Mouse (Mus musculus) hindbrain, embryonic 16.5 days (tissue): ENCODE measurements around the gene Neurod1. TPM values are rescaled to one million over a fixed set of nuclear protein-coding genes. Genes with fewer than 3 reads are reported as not detected.

Source experiments
- ATAC-seq: fragments of 200-750 bp; cut with Nextera tagmentation; 2 replicates; pipeline ENCODE4 v1.8.0; 2017; ENCODE audit warnings: moderate TSS enrichment, moderate library complexity
- H3K27ac ChIP-seq: fragments of 300-500 bp; sonication (generic); 2 replicates; pipeline ENCODE4 v1.5.1; 2014; ENCODE audit warnings: low read depth, mild to moderate bottlenecking, control low read depth, low read length, moderate library complexity
- H3K27me3 ChIP-seq: fragments of 300-500 bp; sonication (generic); replicated peaks from 2 replicates; pipeline ENCODE4 v1.6.1; 2014; ENCODE audit warnings: low read length; ENCODE audit not compliant: control insufficient read depth, insufficient read depth
- H3K36me3 ChIP-seq: fragments of 300-500 bp; sonication (generic); 2 replicates; pipeline ENCODE4 v1.6.1; 2014; ENCODE audit warnings: mild to moderate bottlenecking, low read length, moderate library complexity, mixed read lengths; ENCODE audit not compliant: control insufficient read depth, insufficient read depth
- H3K4me1 ChIP-seq: fragments of 300-500 bp; sonication (generic); 2 replicates; pipeline ENCODE4 v1.6.1; 2014; ENCODE audit warnings: low read depth, low read length; ENCODE audit not compliant: control insufficient read depth, insufficient read depth
- H3K4me2 ChIP-seq: fragments of 300-500 bp; sonication (generic); 2 replicates; pipeline ENCODE4 v1.6.1; 2014; ENCODE audit warnings: mild to moderate bottlenecking, low read length, control low read depth, moderate library complexity
- H3K4me3 ChIP-seq: fragments of 300-500 bp; sonication (generic); 2 replicates; pipeline ENCODE4 v1.5.1; 2014; ENCODE audit warnings: mild to moderate bottlenecking, low read length, control low read depth, moderate library complexity
- H3K9ac ChIP-seq: fragments of 300-500 bp; sonication (generic); 2 replicates; pipeline ENCODE4 v1.6.1; 2014; ENCODE audit warnings: low read depth, mild to moderate bottlenecking, control low read depth, low read length, moderate library complexity
- H3K9me3 ChIP-seq: fragments of 300-500 bp; sonication (generic); 2 replicates; pipeline ENCODE4 v1.6.1; 2014; ENCODE audit warnings: mild to moderate bottlenecking, low read length, moderate library complexity; ENCODE audit not compliant: control insufficient read depth
- WGBS: fragments of 180-500 bp; shearing (Covaris S2); extraction: QIAGEN DNeasy Blood & Tissue Kit; methylation state at CpG from one replicate; pipeline ENCODE4 v1.1.7; 2014; 5-methylcytosine and 5-hydroxymethylcytosine counted together
- polyA plus RNA-seq: library from polyadenylated mRNA; unstranded; fragments of >200 nt; fragmentation: Nextera tagmentation; extraction: Ambion mirVana; gene quantifications from 2 replicates; pipeline ENCODE4 v1.2.1, GENCODE M21; 2015

Gene Neurod1
- polyA plus RNA-seq, 1 experiment from 2014 or later: 49.2 TPM

GRCm38 (mm10) chr2:79459061-79460045 is 2.8 kb upstream of the Neurod1 start:
- H3K4me1 ChIP-seq: peaks cover 16% of the 10 kb centered on the region
- H3K9ac ChIP-seq: peak overlapping the region; percentile 56
- H3K4me2 ChIP-seq: peak overlapping the region; percentile 46
- H3K27me3 ChIP-seq: peaks cover 10% of the 10 kb centered on the region
- no peak for ATAC-seq
- H3K27ac ChIP-seq: peak overlapping the region; percentile 31
- H3K36me3 ChIP-seq: no peaks in the 10 kb centered on the region
- 3% methylated on average over 44 of the region's 44 CpGs for WGBS
- H3K4me3 ChIP-seq: peak overlapping the region; percentile 25
- H3K9me3 ChIP-seq: no peaks in the 10 kb centered on the region

- Histone ChIP-seq H3K27ac (no peak overlapping the region), H3K4me3 (no peak overlapping the region), H3K4me1 (peaks cover 16% of the 10 kb centered on the region), H3K9ac (no peak overlapping the region), H3K4me2 (no peak overlapping the region), H3K27me3 (peaks cover 10% of the 10 kb centered on the region), H3K9me3 (no peaks in the 10 kb centered on the region), H3K36me3 (no peaks in the 10 kb centered on the region)
- ATAC-seq: no peak
- WGBS: 17% methylated on average over 3 of the region's 3 CpGs
These were observed 1.4 kb upstream of the Neurod1 start for GRCm38 (mm10) chr2:79457932-79458331.

GRCm38 (mm10) chr2:79457434-79457833 is 883 bp upstream of the Neurod1 start:
- no peak overlapping the region for H3K27ac ChIP-seq
- no peak overlapping the region for H3K4me2 ChIP-seq
- no peak overlapping the region for H3K4me3 ChIP-seq
- 55% methylated on average over 3 of the region's 3 CpGs for WGBS
- no peak overlapping the region for H3K9ac ChIP-seq
- no peaks in the 10 kb centered on the region for H3K36me3 ChIP-seq
- ATAC-seq: no peak
- H3K27me3 ChIP-seq: peaks cover 10% of the 10 kb centered on the region
- no peaks in the 10 kb centered on the region for H3K9me3 ChIP-seq
- peaks cover 16% of the 10 kb centered on the region for H3K4me1 ChIP-seq

GRCm38 (mm10) chr2:79455646-79456045 is 905 bp downstream of the Neurod1 start:
- Histone ChIP-seq H3K27ac (no peak overlapping the region), H3K27me3 (peaks cover 10% of the 10 kb centered on the region)
- 2% methylated on average over 10 of the region's 10 CpGs for WGBS

GRCm38 (mm10) chr2:79454786-79455446 is 1.6 kb downstream of the Neurod1 start:
- peaks cover 10% of the 10 kb centered on the region for H3K27me3 ChIP-seq
- peaks cover 15% of the 10 kb centered on the region for H3K4me1 ChIP-seq

More at GRCm38 (mm10) chr2:79455646-79456045, 905 bp downstream of the Neurod1 start:
- H3K36me3 ChIP-seq: no peaks in the 10 kb centered on the region
- no peak for ATAC-seq
- H3K9ac ChIP-seq: peak overlapping the region; percentile 36
- peak overlapping the region; percentile 50 for H3K4me3 ChIP-seq
- H3K9me3 ChIP-seq: no peaks in the 10 kb centered on the region
- H3K4me2 ChIP-seq: peak overlapping the region; percentile 85
- peaks cover 16% of the 10 kb centered on the region for H3K4me1 ChIP-seq

GRCm38 (mm10) chr2:79453901-79454781 is 2.4 kb downstream of the Neurod1 start:
- Histone ChIP-seq H3K27me3 (peaks cover 10% of the 10 kb centered on the region; the same call in 1 of the 2 replicates), H3K27ac (peak overlapping the region; percentile 70), H3K36me3 (no peaks in the 10 kb centered on the region), H3K9ac (peak overlapping the region; percentile 61), H3K9me3 (no peaks in the 10 kb centered on the region), H3K4me1 (peaks cover 7% of the 10 kb centered on the region), H3K4me3 (peak overlapping the region; percentile 50), H3K4me2 (peak overlapping the region; percentile 85)
- peak; percentile 62 for ATAC-seq
- 1% methylated on average over 55 of the region's 55 CpGs for WGBS

More at GRCm38 (mm10) chr2:79454786-79455446, 1.6 kb downstream of the Neurod1 start:
- ATAC-seq: no peak
- Histone ChIP-seq H3K36me3 (no peaks in the 10 kb centered on the region), H3K9ac (peak overlapping the region; percentile 61), H3K9me3 (no peaks in the 10 kb centered on the region), H3K4me2 (peak overlapping the region; percentile 85), H3K4me3 (peak overlapping the region; percentile 50), H3K27ac (peak overlapping the region; percentile 70)
- WGBS: 7% methylated on average over 15 of the region's 15 CpGs

GRCm38 (mm10) chr2:79451438-79451837 is 5.1 kb downstream of the Neurod1 start:
- 0 out of 2 replicates have a peak, but pooled peaks cover 2% of the 10 kb centered on the region for H3K27me3 ChIP-seq
- H3K4me2 ChIP-seq: no peak overlapping the region

GRCm38 (mm10) chr2:79450684-79451394 is 5.7 kb downstream of the Neurod1 start:
- no peaks in the 10 kb centered on the region for H3K36me3 ChIP-seq
- no peaks in the 10 kb centered on the region; the same call in 1 of the 2 replicates for H3K4me1 ChIP-seq
- no peak overlapping the region for H3K9ac ChIP-seq
- H3K27ac ChIP-seq: 0 out of 2 replicates have a peak overlapping the region, but pooled peaks have one; percentile 17
- H3K4me2 ChIP-seq: no peak overlapping the region
- no peak for ATAC-seq
- H3K9me3 ChIP-seq: no peaks in the 10 kb centered on the region
- H3K4me3 ChIP-seq: no peak overlapping the region
- 55% methylated on average over 4 of the region's 4 CpGs for WGBS
- H3K27me3 ChIP-seq: 0 out of 2 replicates have a peak, but pooled peaks cover 2% of the 10 kb centered on the region

More at GRCm38 (mm10) chr2:79451438-79451837, 5.1 kb downstream of the Neurod1 start:
- Histone ChIP-seq H3K36me3 (no peaks in the 10 kb centered on the region), H3K9me3 (no peaks in the 10 kb centered on the region), H3K27ac (no peak overlapping the region), H3K4me3 (no peak overlapping the region), H3K4me1 (no peaks in the 10 kb centered on the region; the same call in 1 of the 2 replicates), H3K9ac (no peak overlapping the region)
- no peak for ATAC-seq
- 34% methylated on average over 5 of the region's 5 CpGs for WGBS
